Mouse (Mus musculus): ENCODE measurements at regions not wholly inside any gene's neighbourhood (a gene's known extent, or its start where the extent isn't known, plus 50 kb on each side); places are given as distances from the start of the nearest gene placed in this dataset.

GRCm38 (mm10) chr9:120837431-120838150 lies 91.4 kb upstream of the Ctnnb1 start:
- ATAC-seq (ENCODE audit: low read depth) = no peak
- 93% methylated on average over 8 of the region's 8 CpGs for WGBS
- no peaks in the 10 kb centered on the region for H3K36me3 ChIP-seq
- H3K27me3 ChIP-seq = no peaks in the 10 kb centered on the region
- H3K27ac ChIP-seq (replicated peaks) = no peak overlapping the region
- H3K9ac ChIP-seq = no peak overlapping the region
- no peaks in the 10 kb centered on the region for H3K4me1 ChIP-seq (replicated peaks)
- no peak overlapping the region for H3K4me2 ChIP-seq
- H3K9me3 ChIP-seq = no peaks in the 10 kb centered on the region
- no peak overlapping the region for H3K4me3 ChIP-seq

GRCm38 (mm10) chr9:120843753-120844152 lies 85.3 kb upstream of the Ctnnb1 start:
- H3K4me1 ChIP-seq (replicated peaks) = no peaks in the 10 kb centered on the region
- no peak overlapping the region for H3K4me3 ChIP-seq
- H3K27ac ChIP-seq (replicated peaks) = no peak overlapping the region
- H3K9ac ChIP-seq = no peak overlapping the region
- no peak for ATAC-seq (ENCODE audit: low read depth)
- H3K9me3 ChIP-seq = no peaks in the 10 kb centered on the region
- H3K4me2 ChIP-seq = no peak overlapping the region
- H3K36me3 ChIP-seq = no peaks in the 10 kb centered on the region
- WGBS = 58% methylated on average over 8 of the region's 8 CpGs
- H3K27me3 ChIP-seq = no peaks in the 10 kb centered on the region

GRCm38 (mm10) chr9:120845538-120845937 lies 83.5 kb upstream of the Ctnnb1 start:
- no peaks in the 10 kb centered on the region for H3K27me3 ChIP-seq
- H3K9ac ChIP-seq = no peak overlapping the region
- H3K4me1 ChIP-seq (replicated peaks) = peaks cover 5% of the 10 kb centered on the region
- 79% methylated on average over 10 of the region's 10 CpGs for WGBS
- no peaks in the 10 kb centered on the region for H3K9me3 ChIP-seq
- no peak overlapping the region for H3K4me2 ChIP-seq
- no peaks in the 10 kb centered on the region for H3K36me3 ChIP-seq
- H3K27ac ChIP-seq (replicated peaks) = no peak overlapping the region
- ATAC-seq (ENCODE audit: low read depth) = no peak
- H3K4me3 ChIP-seq = no peak overlapping the region

GRCm38 (mm10) chr9:120847649-120848048 lies 81.4 kb upstream of the Ctnnb1 start:
- no peaks in the 10 kb centered on the region for H3K27me3 ChIP-seq
- H3K9ac ChIP-seq = no peak overlapping the region
- peaks cover 9% of the 10 kb centered on the region for H3K4me1 ChIP-seq (replicated peaks)
- WGBS = 91% methylated on average over 5 of the region's 5 CpGs
- H3K9me3 ChIP-seq = no peaks in the 10 kb centered on the region
- no peak for ATAC-seq (ENCODE audit: low read depth)
- H3K27ac ChIP-seq (replicated peaks) = no peak overlapping the region
- no peaks in the 10 kb centered on the region for H3K36me3 ChIP-seq
- no peak overlapping the region for H3K4me3 ChIP-seq
- no peak overlapping the region for H3K4me2 ChIP-seq

GRCm38 (mm10) chr9:120848962-120849361 lies 80.1 kb upstream of the Ctnnb1 start:
- H3K27me3 ChIP-seq = no peaks in the 10 kb centered on the region
- H3K9me3 ChIP-seq = no peaks in the 10 kb centered on the region
- 71% methylated on average over 2 of the region's 2 CpGs for WGBS
- no peaks in the 10 kb centered on the region for H3K36me3 ChIP-seq
- ATAC-seq (ENCODE audit: low read depth) = no peak
- H3K9ac ChIP-seq = no peak overlapping the region
- H3K27ac ChIP-seq (replicated peaks) = no peak overlapping the region
- no peak overlapping the region for H3K4me2 ChIP-seq
- peaks cover 17% of the 10 kb centered on the region for H3K4me1 ChIP-seq (replicated peaks)
- H3K4me3 ChIP-seq = no peak overlapping the region

- no peaks in the 10 kb centered on the region for H3K36me3 ChIP-seq
- H3K27ac ChIP-seq (replicated peaks) = no peak overlapping the region
- 76% methylated on average over 5 of the region's 5 CpGs for WGBS
- no peaks in the 10 kb centered on the region for H3K27me3 ChIP-seq
- H3K4me2 ChIP-seq = no peak overlapping the region
- ATAC-seq (ENCODE audit: low read depth) = no peak
- no peak overlapping the region for H3K9ac ChIP-seq
- H3K9me3 ChIP-seq = no peaks in the 10 kb centered on the region
- no peak overlapping the region for H3K4me3 ChIP-seq
- H3K4me1 ChIP-seq (replicated peaks) = peaks cover 22% of the 10 kb centered on the region
Observed at GRCm38 (mm10) chr9:120850092-120850491, 78.9 kb upstream of the Ctnnb1 start.

- Histone ChIP-seq H3K9me3 (no peaks in the 10 kb centered on the region), H3K27ac (replicated peaks) (no peak overlapping the region)
Observed at GRCm38 (mm10) chr9:120851914-120852313, 77.1 kb upstream of the Ctnnb1 start.

GRCm38 (mm10) chr9:120852572-120852971 lies 76.4 kb upstream of the Ctnnb1 start:
- no peak for ATAC-seq (ENCODE audit: low read depth)
- Histone ChIP-seq H3K27me3 (no peaks in the 10 kb centered on the region), H3K9me3 (no peaks in the 10 kb centered on the region), H3K4me2 (no peak overlapping the region), H3K27ac (replicated peaks) (peak overlapping the region; percentile 1; the same call in 1 of the 2 replicates), H3K36me3 (no peaks in the 10 kb centered on the region), H3K4me3 (no peak overlapping the region), H3K4me1 (replicated peaks) (peaks cover 30% of the 10 kb centered on the region), H3K9ac (no peak overlapping the region)
- 68% methylated on average over 6 of the region's 6 CpGs for WGBS

More at GRCm38 (mm10) chr9:120851914-120852313, 77.1 kb upstream of the Ctnnb1 start:
- Histone ChIP-seq H3K36me3 (no peaks in the 10 kb centered on the region), H3K4me2 (no peak overlapping the region), H3K4me3 (no peak overlapping the region), H3K27me3 (no peaks in the 10 kb centered on the region), H3K4me1 (replicated peaks) (peaks cover 25% of the 10 kb centered on the region), H3K9ac (no peak overlapping the region)
- 89% methylated on average over 5 of the region's 5 CpGs for WGBS
- ATAC-seq (ENCODE audit: low read depth) = no peak

GRCm38 (mm10) chr9:120853032-120853597 lies 75.9 kb upstream of the Ctnnb1 start:
- Histone ChIP-seq H3K9ac (no peak overlapping the region), H3K4me1 (replicated peaks) (peaks cover 30% of the 10 kb centered on the region), H3K4me3 (no peak overlapping the region), H3K27me3 (no peaks in the 10 kb centered on the region), H3K27ac (replicated peaks) (peak overlapping the region; percentile 1; the same call in 1 of the 2 replicates), H3K4me2 (no peak overlapping the region), H3K36me3 (no peaks in the 10 kb centered on the region), H3K9me3 (no peaks in the 10 kb centered on the region)
- ATAC-seq (ENCODE audit: low read depth) = no peak
- WGBS = 81% methylated on average over 8 of the region's 8 CpGs

- WGBS = 63% methylated on average over 7 of the region's 7 CpGs
- ATAC-seq (ENCODE audit: low read depth) = no peak
- no peak overlapping the region for H3K4me2 ChIP-seq
Observed at GRCm38 (mm10) chr9:120854351-120854750, 74.7 kb upstream of the Ctnnb1 start.

GRCm38 (mm10) chr9:120855293-120856050 lies 73.5 kb upstream of the Ctnnb1 start:
- no peak overlapping the region for H3K4me3 ChIP-seq
- 45% methylated on average over 3 of the region's 3 CpGs for WGBS
- no peak overlapping the region for H3K27ac ChIP-seq (replicated peaks)
- H3K4me1 ChIP-seq (replicated peaks) = peaks cover 25% of the 10 kb centered on the region
- 0 out of 2 replicates have a peak, but pooled peaks have one; percentile 37 for ATAC-seq (ENCODE audit: low read depth)
- H3K9me3 ChIP-seq = no peaks in the 10 kb centered on the region
- no peak overlapping the region for H3K9ac ChIP-seq
- H3K36me3 ChIP-seq = no peaks in the 10 kb centered on the region
- no peak overlapping the region for H3K4me2 ChIP-seq
- H3K27me3 ChIP-seq = no peaks in the 10 kb centered on the region

More at GRCm38 (mm10) chr9:120854351-120854750, 74.7 kb upstream of the Ctnnb1 start:
- Histone ChIP-seq H3K27me3 (no peaks in the 10 kb centered on the region), H3K27ac (replicated peaks) (no peak overlapping the region), H3K36me3 (no peaks in the 10 kb centered on the region), H3K4me1 (replicated peaks) (peaks cover 30% of the 10 kb centered on the region), H3K9me3 (no peaks in the 10 kb centered on the region), H3K4me3 (no peak overlapping the region), H3K9ac (no peak overlapping the region)

- Histone ChIP-seq H3K4me2 (no peak overlapping the region), H3K36me3 (no peaks in the 10 kb centered on the region), H3K4me3 (no peak overlapping the region), H3K9ac (no peak overlapping the region), H3K4me1 (replicated peaks) (peaks cover 39% of the 10 kb centered on the region), H3K9me3 (no peaks in the 10 kb centered on the region), H3K27ac (replicated peaks) (no peak overlapping the region), H3K27me3 (no peaks in the 10 kb centered on the region)
- 88% methylated on average over 6 of the region's 6 CpGs for WGBS
- ATAC-seq (ENCODE audit: low read depth) = no peak
Observed at GRCm38 (mm10) chr9:120857849-120858510, 71.0 kb upstream of the Ctnnb1 start.
